Mouse (Mus musculus): Measurements from ENCODE around the gene Zcchc17. TPM values are rescaled to one million over a fixed set of nuclear protein-coding genes. Genes with fewer than 3 reads are reported as not detected.

The Zcchc17 gene
- total and polyA plus RNA-seq, 3 experiments = 43.7 to 62.5 TPM; not detected in 1

DNA sequence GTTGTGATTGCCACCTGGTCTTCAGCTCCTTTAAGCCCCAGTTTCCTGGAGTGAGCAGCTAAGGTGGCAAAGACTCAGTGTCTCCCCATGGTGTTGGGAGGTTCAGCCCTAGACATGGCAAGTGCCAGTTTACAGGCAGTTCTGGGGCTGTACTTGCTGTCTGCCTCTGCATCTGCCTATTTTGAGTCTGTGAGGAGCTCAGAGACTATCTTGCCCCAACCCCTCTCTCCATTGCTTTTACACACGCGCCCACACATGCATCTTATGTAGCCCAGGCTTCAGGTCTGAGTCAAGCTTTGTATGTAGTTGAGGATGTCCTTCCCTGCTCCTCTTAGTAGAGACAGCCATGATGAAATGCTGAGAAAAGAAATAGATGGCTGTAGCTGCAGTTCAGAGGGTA, 19.4 kb upstream of the Zcchc17 start:
- Histone ChIP-seq H3K36me3 (ENCODE audit: control insufficient read depth in 1 of 2, insufficient read depth in 2 of 2, low read length in 2 of 2) (peaks cover 0 to 22% of the 10 kb centered on the region in 2 experiments; a peak in 2 of 4 replicates), H3K27me3 (ENCODE audit: control insufficient read depth in 1 of 2, insufficient read depth in 2 of 2, low read length in 2 of 2) (no peaks in the 10 kb centered on the region), H3K27ac (ENCODE audit: control insufficient read depth, low read depth, low read length) (no peak overlapping the region), H3K4me3 (ENCODE audit: control insufficient read depth in 1 of 2, insufficient read depth in 1 of 2, low read depth in 2 of 2, low read length in 2 of 2) (no peak overlapping the region), H3K4me1 (ENCODE audit: control insufficient read depth in 1 of 2, insufficient read depth in 2 of 2, low read length in 2 of 2) (no peaks in the 10 kb centered on the region; a peak in 1 of 4 replicates), H3K79me2 (ENCODE audit: control insufficient read depth, insufficient read depth, low read length, poor library complexity) (no peaks in the 10 kb centered on the region), H3K9me3 (replicated peaks; ENCODE audit: insufficient read depth, low read length) (no peaks in the 10 kb centered on the region), H3K9ac (ENCODE audit: control insufficient read depth, low read depth, low read length, poor library complexity, severe bottlenecking) (no peak overlapping the region)
- TF ChIP-seq MAZ (IDR thresholded peaks at IDR 0.05; ENCODE audit: low read depth, low read length) = no peak
- DNase-seq (ENCODE audit: low read depth, low spot score) = no peak

DNA sequence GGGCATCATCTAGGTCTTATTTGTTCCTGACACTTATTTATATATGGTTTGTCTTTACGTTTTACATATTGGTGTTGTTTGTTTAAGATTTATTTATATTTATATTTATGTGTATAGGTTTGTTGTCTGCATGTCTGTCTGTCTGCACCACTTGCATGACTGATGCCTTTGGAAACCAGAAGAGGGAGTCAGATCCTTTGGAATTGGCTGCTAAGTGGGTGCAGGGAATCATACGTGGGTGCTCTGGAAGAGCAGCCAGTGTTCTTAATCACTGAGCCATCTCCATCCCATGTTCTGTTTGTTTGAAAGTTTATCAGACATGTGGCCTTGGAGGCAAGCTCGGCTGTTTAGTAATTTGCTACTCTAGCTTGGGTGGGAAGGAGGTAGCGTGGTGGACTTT, 17.8 kb upstream of the Zcchc17 start:
- H3K27me3 ChIP-seq (ENCODE audit: control insufficient read depth in 1 of 2, insufficient read depth in 2 of 2, low read length in 2 of 2) = no peaks in the 10 kb centered on the region

DNA sequence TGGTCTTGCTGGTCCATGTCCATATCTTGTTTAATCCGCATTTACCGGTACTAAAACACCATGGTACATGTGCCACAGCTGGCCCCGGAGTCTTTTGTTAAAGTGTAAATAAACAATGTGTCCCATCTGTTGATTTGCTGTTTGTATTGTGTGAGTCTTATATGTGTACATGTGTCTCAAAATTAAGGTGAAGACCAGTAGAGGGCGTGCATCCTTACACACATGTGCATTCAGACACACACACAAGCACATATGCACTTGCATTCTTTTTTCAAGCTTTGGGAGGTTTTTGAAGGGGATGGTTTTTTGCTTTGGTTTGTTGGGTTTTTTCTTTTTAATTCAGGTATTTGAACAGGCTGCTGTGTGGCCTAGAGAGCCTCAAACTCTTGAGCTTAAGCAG, 16.9 kb upstream of the Zcchc17 start:
- no peaks in the 10 kb centered on the region for H3K79me2 ChIP-seq (ENCODE audit: control insufficient read depth, insufficient read depth, low read length, poor library complexity)
- H3K9ac ChIP-seq (ENCODE audit: control insufficient read depth, low read depth, low read length, poor library complexity, severe bottlenecking) = no peak overlapping the region
- no peaks in the 10 kb centered on the region; a peak in 1 of 4 replicates for H3K4me1 ChIP-seq (ENCODE audit: control insufficient read depth in 1 of 2, insufficient read depth in 2 of 2, low read length in 2 of 2)
- H3K36me3 ChIP-seq (ENCODE audit: control insufficient read depth in 1 of 2, insufficient read depth in 2 of 2, low read length in 2 of 2) = peaks cover 0 to 20% of the 10 kb centered on the region in 2 experiments; a peak in 2 of 4 replicates
- H3K9me3 ChIP-seq (replicated peaks; ENCODE audit: insufficient read depth, low read length) = no peaks in the 10 kb centered on the region
- TF ChIP-seq CTCF (IDR thresholded peaks at IDR 0.05 in 2 of 3, conservative IDR thresholded peaks at IDR 0.05 in 1 of 3; ENCODE audit: control insufficient read depth in 1 of 3, insufficient read depth in 1 of 3, low read depth in 2 of 3, low read length in 3 of 3, poor library complexity in 1 of 3, severe bottlenecking in 1 of 3) = peak; percentile 25 to 50 (median 29); a peak in 5 of 6 replicates
- TF ChIP-seq TBP (IDR thresholded peaks at IDR 0.05; ENCODE audit: low read depth, low read length) = no peak
- DNase-seq (ENCODE audit: low read depth, low spot score) = peak; percentile 49
- no peak overlapping the region for H3K27ac ChIP-seq (ENCODE audit: control insufficient read depth, low read depth, low read length)
- H3K4me3 ChIP-seq (ENCODE audit: control insufficient read depth in 1 of 2, insufficient read depth in 1 of 2, low read depth in 2 of 2, low read length in 2 of 2) = no peak overlapping the region
- no peaks in the 10 kb centered on the region for H3K27me3 ChIP-seq (ENCODE audit: control insufficient read depth in 1 of 2, insufficient read depth in 2 of 2, low read length in 2 of 2)

More for the DNA sequence above, 17.8 kb upstream of the Zcchc17 start:
- Histone ChIP-seq H3K4me1 (ENCODE audit: control insufficient read depth in 1 of 2, insufficient read depth in 2 of 2, low read length in 2 of 2) (no peaks in the 10 kb centered on the region; a peak in 1 of 4 replicates), H3K4me3 (ENCODE audit: control insufficient read depth in 1 of 2, insufficient read depth in 1 of 2, low read depth in 2 of 2, low read length in 2 of 2) (no peak overlapping the region), H3K27ac (ENCODE audit: control insufficient read depth, low read depth, low read length) (no peak overlapping the region), H3K79me2 (ENCODE audit: control insufficient read depth, insufficient read depth, low read length, poor library complexity) (no peaks in the 10 kb centered on the region), H3K9ac (ENCODE audit: control insufficient read depth, low read depth, low read length, poor library complexity, severe bottlenecking) (no peak overlapping the region), H3K9me3 (replicated peaks; ENCODE audit: insufficient read depth, low read length) (no peaks in the 10 kb centered on the region), H3K36me3 (ENCODE audit: control insufficient read depth in 1 of 2, insufficient read depth in 2 of 2, low read length in 2 of 2) (peaks cover 0 to 22% of the 10 kb centered on the region in 2 experiments; a peak in 2 of 4 replicates)
- DNase-seq (ENCODE audit: low read depth, low spot score) = no peak
- no peak for TF ChIP-seq HCFC1 (IDR thresholded peaks at IDR 0.05; ENCODE audit: low read depth, low read length)
- no peak for TF ChIP-seq E2F4 (IDR thresholded peaks at IDR 0.05; ENCODE audit: borderline replicate concordance, low read depth, low read length)

DNA sequence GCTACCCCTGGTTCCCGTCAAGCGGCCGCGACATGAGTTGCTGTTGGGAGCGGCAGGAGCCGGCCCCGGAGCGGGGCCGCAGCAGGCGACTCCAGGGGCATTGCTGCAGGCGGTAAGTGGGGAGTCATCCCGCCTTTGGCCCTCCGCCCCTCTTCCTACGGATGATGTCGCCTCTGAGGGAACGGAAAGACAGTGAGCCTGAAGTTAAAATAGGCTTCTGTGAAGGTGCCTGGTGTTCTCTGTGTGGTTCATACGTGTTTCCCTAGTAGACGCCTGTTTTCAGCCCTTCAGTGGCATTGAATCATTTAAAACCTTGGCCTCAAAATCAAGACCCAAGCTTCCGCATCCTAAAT, 471 bp upstream of the Zcchc17 start:
- Histone ChIP-seq H3K4me1 (ENCODE audit: control insufficient read depth in 1 of 2, insufficient read depth in 2 of 2, low read length in 2 of 2) (peaks cover 0 to 18% of the 10 kb centered on the region in 2 experiments; a peak in 3 of 4 replicates), H3K27me3 (ENCODE audit: control insufficient read depth in 1 of 2, insufficient read depth in 2 of 2, low read length in 2 of 2) (no peaks in the 10 kb centered on the region), H3K36me3 (ENCODE audit: control insufficient read depth in 1 of 2, insufficient read depth in 2 of 2, low read length in 2 of 2) (peaks cover 5 to 15% of the 10 kb centered on the region in 2 experiments), H3K9me3 (replicated peaks; ENCODE audit: insufficient read depth, low read length) (no peaks in the 10 kb centered on the region), H3K79me2 (ENCODE audit: control insufficient read depth, insufficient read depth, low read length, poor library complexity) (peaks cover 37% of the 10 kb centered on the region), H3K27ac (ENCODE audit: control insufficient read depth, low read depth, low read length) (peak overlapping the region; percentile 53), H3K9ac (ENCODE audit: control insufficient read depth, low read depth, low read length, poor library complexity, severe bottlenecking) (peak overlapping the region; percentile 94), H3K4me3 (ENCODE audit: control insufficient read depth in 1 of 2, insufficient read depth in 1 of 2, low read depth in 2 of 2, low read length in 2 of 2) (peak overlapping the region; percentile 92 to 97)
- no peak for TF ChIP-seq GATA1 (IDR thresholded peaks at IDR 0.05; ENCODE audit: low read depth, low read length)
- TF ChIP-seq MYC (IDR thresholded peaks at IDR 0.05; ENCODE audit: low read depth, low read length) = peak; percentile 34; the same call in 1 of the 2 replicates
- no peak for DNase-seq (ENCODE audit: low read depth, low spot score)
